Mouse (Mus musculus): ENCODE measurements around the gene 5330417C22Rik. TPM values are rescaled to one million over a fixed set of nuclear protein-coding genes. Genes with fewer than 3 reads are reported as not detected.

The 5330417C22Rik gene
- polyA plus RNA-seq, 1 experiment from 2014 or later = 8.7 TPM

DNA sequence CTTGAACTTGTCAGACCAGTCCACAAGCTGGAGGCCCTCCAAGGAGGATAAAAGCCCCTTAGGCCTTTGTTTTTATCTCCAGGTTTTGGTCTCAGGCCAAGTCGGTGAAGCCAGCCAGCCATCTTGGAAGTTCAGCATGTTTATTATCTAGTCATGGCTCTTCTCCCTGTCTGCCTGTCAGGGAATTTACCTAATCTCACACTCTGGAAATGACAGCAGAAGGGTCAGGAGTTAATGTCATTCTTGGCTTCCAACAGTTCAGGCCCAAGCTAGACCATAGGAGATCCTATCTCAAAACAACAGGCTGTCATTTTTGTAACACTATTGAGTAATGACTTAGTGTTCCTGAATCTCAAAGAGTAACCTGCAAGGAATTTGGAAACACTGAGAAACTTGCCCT, 82.2 kb downstream of the 5330417C22Rik start:
- WGBS = 74% methylated on average over 1 of the region's 1 CpGs
- Histone ChIP-seq H3K4me1 (ENCODE audit: control insufficient read depth, insufficient read depth, low read length) (no peaks in the 10 kb centered on the region), H3K4me3 (ENCODE audit: low read depth, low read length) (no peak overlapping the region), H3K36me3 (ENCODE audit: control insufficient read depth, insufficient read depth, low read length) (no peaks in the 10 kb centered on the region), H3K9me3 (replicated peaks; ENCODE audit: control insufficient read depth, low read length) (no peaks in the 10 kb centered on the region), H3K27ac (ENCODE audit: low read depth, low read length) (no peak overlapping the region), H3K27me3 (replicated peaks; ENCODE audit: control insufficient read depth, insufficient read depth, low read length) (no peaks in the 10 kb centered on the region), H3K9ac (ENCODE audit: low read length) (no peak overlapping the region), H3K4me2 (ENCODE audit: low read length) (no peak overlapping the region)
- ATAC-seq = no peak
- DNase-seq (ENCODE audit: low spot score) = no peak

DNA sequence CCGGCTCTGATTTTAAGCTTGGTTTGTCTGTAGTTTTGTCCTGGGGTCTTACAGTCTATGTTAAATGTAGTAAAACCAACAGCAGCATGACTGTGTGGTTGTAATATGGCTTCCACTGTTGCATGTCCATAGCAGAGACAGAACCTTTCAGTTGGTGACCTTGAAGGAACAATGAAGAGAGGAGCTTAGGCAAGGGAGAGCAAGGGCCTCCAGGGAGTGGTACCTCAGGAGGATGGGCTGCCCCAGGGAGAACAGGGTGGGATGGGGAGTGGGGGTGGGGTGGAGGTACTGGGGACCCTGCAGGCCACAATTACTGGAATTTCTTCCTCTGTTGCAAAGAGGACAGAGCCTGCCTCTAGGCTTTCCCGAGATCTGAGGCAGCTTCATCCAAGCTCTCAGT, 84.4 kb downstream of the 5330417C22Rik start:
- no peak overlapping the region for H3K4me2 ChIP-seq (ENCODE audit: low read length)
- H3K27ac ChIP-seq (ENCODE audit: low read depth, low read length) = no peak overlapping the region
- H3K4me1 ChIP-seq (ENCODE audit: control insufficient read depth, insufficient read depth, low read length) = no peaks in the 10 kb centered on the region
- no peak overlapping the region for H3K4me3 ChIP-seq (ENCODE audit: low read depth, low read length)
- H3K9me3 ChIP-seq (replicated peaks; ENCODE audit: control insufficient read depth, low read length) = no peaks in the 10 kb centered on the region
- no peaks in the 10 kb centered on the region for H3K27me3 ChIP-seq (replicated peaks; ENCODE audit: control insufficient read depth, insufficient read depth, low read length)
- 94% methylated on average over 2 of the region's 2 CpGs for WGBS
- H3K9ac ChIP-seq (ENCODE audit: low read length) = no peak overlapping the region
- DNase-seq (ENCODE audit: low spot score) (no peak), ATAC-seq (no peak)
- H3K36me3 ChIP-seq (ENCODE audit: control insufficient read depth, insufficient read depth, low read length) = no peaks in the 10 kb centered on the region

DNA sequence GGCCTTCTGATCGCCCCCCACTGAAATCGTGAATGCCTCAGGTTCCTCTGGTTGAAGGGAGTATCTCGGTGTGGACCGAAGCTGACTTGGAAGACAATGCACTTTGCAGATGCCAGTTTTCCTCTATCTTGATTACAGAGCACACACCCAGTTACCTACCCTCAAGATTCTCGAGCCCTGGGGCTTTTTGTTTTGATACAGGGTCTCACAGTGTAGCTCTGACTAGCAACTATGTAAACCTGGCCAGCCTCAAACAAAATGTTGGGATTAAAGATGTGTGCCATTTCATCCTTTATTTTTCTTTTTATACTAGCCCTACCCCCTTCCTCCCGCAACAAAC, 91.0 kb downstream of the 5330417C22Rik start:
- Histone ChIP-seq H3K9ac (ENCODE audit: low read length) (peak overlapping the region; percentile 94), H3K27ac (ENCODE audit: low read depth, low read length) (peak overlapping the region; percentile 91), H3K27me3 (replicated peaks; ENCODE audit: control insufficient read depth, insufficient read depth, low read length) (no peaks in the 10 kb centered on the region), H3K4me1 (ENCODE audit: control insufficient read depth, insufficient read depth, low read length) (peaks cover 22% of the 10 kb centered on the region; the same call in 1 of the 2 replicates), H3K36me3 (ENCODE audit: control insufficient read depth, insufficient read depth, low read length) (peaks cover 12% of the 10 kb centered on the region; the same call in 1 of the 2 replicates), H3K9me3 (replicated peaks; ENCODE audit: control insufficient read depth, low read length) (no peaks in the 10 kb centered on the region), H3K4me2 (ENCODE audit: low read length) (peak overlapping the region; percentile 86), H3K4me3 (ENCODE audit: low read depth, low read length) (peak overlapping the region; percentile 71)
- no peak for DNase-seq (ENCODE audit: low spot score)
- 10% methylated on average over 6 of the region's 6 CpGs for WGBS
- ATAC-seq = no peak; the same call in 1 of the 2 replicates

DNA sequence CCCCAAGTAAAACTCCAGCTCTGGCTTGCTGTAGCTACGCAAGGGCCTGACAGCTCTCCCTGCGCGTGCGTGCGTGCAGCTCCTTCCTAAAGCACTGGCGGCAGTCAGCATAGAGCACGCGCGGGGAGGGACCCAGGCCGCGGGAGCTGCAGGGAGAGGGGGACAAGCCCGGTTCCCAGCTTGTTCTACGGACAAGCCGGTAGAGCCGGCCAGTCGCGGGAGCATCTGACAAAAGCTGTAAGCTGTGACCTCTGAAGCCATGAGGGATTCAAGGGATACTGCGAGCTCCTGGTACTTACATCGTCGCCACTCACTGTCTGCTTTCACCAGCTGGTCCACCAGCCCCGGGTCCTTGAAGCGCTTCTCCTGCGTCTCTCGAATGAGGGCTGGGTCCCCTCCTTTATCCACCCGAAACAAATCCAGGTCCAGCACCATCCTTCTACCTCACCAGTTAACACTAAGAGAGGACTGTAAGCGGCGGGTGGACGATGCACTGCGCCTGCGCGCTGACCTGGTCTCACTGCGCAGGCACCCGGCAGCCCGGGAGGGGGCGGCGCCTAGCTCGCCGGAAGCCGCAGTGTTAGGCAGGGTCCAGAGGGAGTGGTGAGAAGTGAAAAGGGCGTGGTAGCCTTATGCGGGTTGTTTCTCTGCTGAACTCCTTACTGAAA, 91.5 kb downstream of the 5330417C22Rik start, which contains the start of gene Sars:
Sars (minus strand) TSS at position 512 of the 668 bp plus-strand sequence.
- no peaks in the 10 kb centered on the region for H3K27me3 ChIP-seq (replicated peaks; ENCODE audit: control insufficient read depth, insufficient read depth, low read length)
- no peaks in the 10 kb centered on the region for H3K9me3 ChIP-seq (replicated peaks; ENCODE audit: control insufficient read depth, low read length)
- H3K27ac ChIP-seq (ENCODE audit: low read depth, low read length) = peak within 1 kb of the TSS; percentile 91
- peak within 1 kb of the TSS; percentile 94 for H3K9ac ChIP-seq (ENCODE audit: low read length)
- peak within 1 kb of the TSS; percentile 86 for H3K4me2 ChIP-seq (ENCODE audit: low read length)
- ATAC-seq (peak; percentile 98), DNase-seq (ENCODE audit: low spot score) (peak; percentile 93)
- peaks cover 22% of the 10 kb centered on the region; the same call in 1 of the 2 replicates for H3K4me1 ChIP-seq (ENCODE audit: control insufficient read depth, insufficient read depth, low read length)
- peaks cover 12% of the 10 kb centered on the region; the same call in 1 of the 2 replicates for H3K36me3 ChIP-seq (ENCODE audit: control insufficient read depth, insufficient read depth, low read length)
- under 1% methylated on average over 41 of the region's 41 CpGs for WGBS
- peak within 1 kb of the TSS; percentile 71 for H3K4me3 ChIP-seq (ENCODE audit: low read depth, low read length)

DNA sequence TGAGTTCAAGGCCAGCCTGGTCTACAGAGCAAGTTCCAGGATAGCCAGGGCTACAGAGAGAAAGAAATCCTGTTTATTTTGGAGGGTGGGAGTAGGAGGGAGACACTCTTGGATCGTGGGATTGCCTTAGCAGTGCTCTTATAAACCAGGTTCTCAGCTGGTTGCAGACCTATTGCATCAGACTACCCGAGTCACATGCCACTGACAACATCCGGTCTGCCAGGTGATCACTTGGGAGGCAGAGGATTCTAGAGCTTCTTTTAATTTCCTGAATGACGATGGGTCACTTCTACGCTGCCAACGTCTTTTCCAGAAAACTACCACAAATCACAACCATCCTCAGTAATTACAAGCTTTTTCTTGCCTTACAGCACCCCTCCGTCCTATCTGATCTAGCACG, 92.3 kb downstream of the 5330417C22Rik start:
- Histone ChIP-seq H3K27me3 (replicated peaks; ENCODE audit: control insufficient read depth, insufficient read depth, low read length) (no peaks in the 10 kb centered on the region), H3K27ac (ENCODE audit: low read depth, low read length) (no peak overlapping the region), H3K4me1 (ENCODE audit: control insufficient read depth, insufficient read depth, low read length) (peaks cover 22% of the 10 kb centered on the region; the same call in 1 of the 2 replicates), H3K4me3 (ENCODE audit: low read depth, low read length) (peak overlapping the region; percentile 71), H3K9me3 (replicated peaks; ENCODE audit: control insufficient read depth, low read length) (no peaks in the 10 kb centered on the region), H3K9ac (ENCODE audit: low read length) (peak overlapping the region; percentile 94), H3K36me3 (ENCODE audit: control insufficient read depth, insufficient read depth, low read length) (peaks cover 12% of the 10 kb centered on the region; the same call in 1 of the 2 replicates), H3K4me2 (ENCODE audit: low read length) (peak overlapping the region; percentile 86)
- ATAC-seq (no peak), DNase-seq (ENCODE audit: low spot score) (no peak)
- WGBS = 26% methylated on average over 8 of the region's 8 CpGs

DNA sequence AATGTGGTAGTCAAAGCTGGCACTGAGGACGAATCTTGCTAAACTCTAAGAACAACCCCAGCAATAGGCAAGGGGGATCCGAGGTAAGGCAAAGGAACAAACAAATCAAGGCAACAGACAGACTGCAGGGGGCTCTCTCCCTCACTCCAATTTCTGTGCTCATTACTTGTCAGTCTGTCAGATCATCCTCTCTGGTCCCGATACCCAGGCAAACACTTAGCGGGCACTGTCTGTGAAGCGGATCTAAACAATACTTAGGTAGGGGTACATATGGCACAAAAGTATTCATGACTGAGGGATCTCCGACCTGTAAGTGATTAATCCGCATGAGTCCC, 100.0 kb downstream of the 5330417C22Rik start:
- DNase-seq (ENCODE audit: low spot score) = peak; percentile 35
- 66% methylated on average over 7 of the region's 7 CpGs for WGBS
- no peak overlapping the region for H3K4me2 ChIP-seq (ENCODE audit: low read length)
- H3K9me3 ChIP-seq (replicated peaks; ENCODE audit: control insufficient read depth, low read length) = no peaks in the 10 kb centered on the region
- H3K27me3 ChIP-seq (replicated peaks; ENCODE audit: control insufficient read depth, insufficient read depth, low read length) = no peaks in the 10 kb centered on the region
- no peak for ATAC-seq
- peaks cover 39% of the 10 kb centered on the region for H3K4me1 ChIP-seq (ENCODE audit: control insufficient read depth, insufficient read depth, low read length)
- H3K36me3 ChIP-seq (ENCODE audit: control insufficient read depth, insufficient read depth, low read length) = peaks cover 47% of the 10 kb centered on the region
- no peak overlapping the region for H3K4me3 ChIP-seq (ENCODE audit: low read depth, low read length)
- H3K27ac ChIP-seq (ENCODE audit: low read depth, low read length) = no peak overlapping the region
- H3K9ac ChIP-seq (ENCODE audit: low read length) = no peak overlapping the region

DNA sequence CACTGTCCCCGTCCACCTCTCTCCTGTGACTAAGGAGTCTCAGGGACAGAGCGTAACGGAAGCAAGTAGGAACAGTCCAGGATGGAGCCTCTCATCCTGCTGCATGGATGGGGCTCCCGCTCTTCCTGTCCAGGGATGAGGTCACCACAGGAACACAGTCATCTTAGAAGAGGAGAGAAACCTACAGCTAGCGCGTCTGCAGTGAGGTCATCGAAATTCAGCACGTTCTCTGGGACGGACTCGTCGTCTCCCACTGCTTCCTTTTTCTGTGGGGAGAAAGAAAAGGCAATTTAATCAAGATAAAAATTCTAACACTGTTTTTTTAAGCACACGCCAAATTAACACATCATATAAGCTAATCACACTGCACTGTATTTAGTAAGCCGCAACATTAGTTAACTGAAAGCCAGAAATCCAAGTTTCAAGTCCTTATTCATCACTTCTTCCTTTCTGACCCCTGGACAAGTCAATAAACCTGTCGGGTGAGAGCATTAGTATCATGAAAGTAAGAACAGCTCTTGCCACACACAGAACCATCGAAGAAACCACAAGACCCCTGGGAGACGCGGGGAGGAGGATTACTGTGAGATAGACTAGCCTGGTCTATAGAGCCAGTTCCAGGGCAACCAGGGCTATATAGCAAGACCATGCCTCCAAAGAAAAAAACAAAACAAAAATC, 100.5 kb downstream of the 5330417C22Rik start:
- peak overlapping the region; percentile 49; the same call in 1 of the 2 replicates for H3K9ac ChIP-seq (ENCODE audit: low read length)
- ATAC-seq = no peak
- WGBS = 77% methylated on average over 17 of the region's 17 CpGs
- H3K36me3 ChIP-seq (ENCODE audit: control insufficient read depth, insufficient read depth, low read length) = peaks cover 50% of the 10 kb centered on the region
- peak overlapping the region; percentile 96; the same call in 1 of the 2 replicates for H3K27ac ChIP-seq (ENCODE audit: low read depth, low read length)
- no peak overlapping the region for H3K4me3 ChIP-seq (ENCODE audit: low read depth, low read length)
- no peak overlapping the region for H3K4me2 ChIP-seq (ENCODE audit: low read length)
- H3K9me3 ChIP-seq (replicated peaks; ENCODE audit: control insufficient read depth, low read length) = no peaks in the 10 kb centered on the region
- peaks cover 37% of the 10 kb centered on the region for H3K4me1 ChIP-seq (ENCODE audit: control insufficient read depth, insufficient read depth, low read length)
- no peaks in the 10 kb centered on the region for H3K27me3 ChIP-seq (replicated peaks; ENCODE audit: control insufficient read depth, insufficient read depth, low read length)
- no peak for DNase-seq (ENCODE audit: low spot score)

DNA sequence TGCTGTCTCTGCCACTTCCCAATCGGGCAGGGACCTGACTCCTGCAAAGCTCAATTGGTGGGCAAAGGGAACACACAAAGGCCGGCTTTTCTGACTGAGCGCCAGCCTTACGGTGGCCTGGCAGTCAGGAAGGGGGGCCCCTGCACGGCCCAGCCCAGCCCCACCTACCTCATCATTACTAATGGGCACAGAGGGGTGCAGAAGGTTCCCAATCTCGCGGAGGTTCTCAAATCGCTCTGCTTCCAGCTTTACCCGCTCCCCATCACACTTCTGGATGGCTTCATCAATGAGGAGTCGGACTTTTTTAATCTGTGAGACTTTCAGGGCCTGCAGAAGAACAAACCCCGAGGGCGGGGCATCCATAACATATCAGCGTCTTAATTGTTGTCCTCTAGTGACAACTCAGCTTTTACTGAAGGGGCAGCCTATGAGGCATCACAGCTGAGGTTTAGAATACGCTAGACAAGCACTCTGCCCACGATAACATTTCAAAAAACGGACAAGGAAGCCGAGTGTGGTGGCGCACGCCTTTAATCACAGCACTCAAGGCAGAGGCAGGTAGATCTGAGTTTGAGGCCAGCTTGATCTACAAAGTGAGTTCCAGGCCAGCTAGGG, 102.3 kb downstream of the 5330417C22Rik start:
- H3K4me2 ChIP-seq (ENCODE audit: low read length) = peak overlapping the region; percentile 38

More for the DNA sequence above, 102.3 kb downstream of the 5330417C22Rik start:
- peaks cover 65% of the 10 kb centered on the region for H3K36me3 ChIP-seq (ENCODE audit: control insufficient read depth, insufficient read depth, low read length)
- ATAC-seq (peak; percentile 76), DNase-seq (ENCODE audit: low spot score) (no peak)
- H3K4me3 ChIP-seq (ENCODE audit: low read depth, low read length) = no peak overlapping the region
- H3K27ac ChIP-seq (ENCODE audit: low read depth, low read length) = peak overlapping the region; percentile 96
- no peaks in the 10 kb centered on the region for H3K9me3 ChIP-seq (replicated peaks; ENCODE audit: control insufficient read depth, low read length)
- no peaks in the 10 kb centered on the region for H3K27me3 ChIP-seq (replicated peaks; ENCODE audit: control insufficient read depth, insufficient read depth, low read length)
- peak overlapping the region; percentile 49 for H3K9ac ChIP-seq (ENCODE audit: low read length)
- peaks cover 37% of the 10 kb centered on the region for H3K4me1 ChIP-seq (ENCODE audit: control insufficient read depth, insufficient read depth, low read length)
- WGBS = 9% methylated on average over 19 of the region's 19 CpGs
